Mouse (Mus musculus): ENCODE measurements around the gene Stx2. TPM values are rescaled to one million over a fixed set of nuclear protein-coding genes. Genes with fewer than 3 reads are reported as not detected.

The Stx2 gene
- polyA plus RNA-seq, 1 experiment = 21.1 TPM

- Histone ChIP-seq H3K4me3 (peak overlapping the region; percentile 70), H3K36me3 (ENCODE audit: control insufficient read depth, insufficient read depth) (no peaks in the 10 kb centered on the region), H3K4me2 (ENCODE audit: low read depth) (peak overlapping the region; percentile 87), H3K27me3 (ENCODE audit: control insufficient read depth, insufficient read depth, insufficient read length) (no peaks in the 10 kb centered on the region), H3ac (ENCODE audit: control insufficient read depth, insufficient read length) (peak overlapping the region; percentile 33), H3K79me2 (ENCODE audit: control insufficient read depth, insufficient read depth) (peaks cover 18% of the 10 kb centered on the region)
- TF ChIP-seq MAX (IDR thresholded peaks at IDR 0.05; ENCODE audit: low read depth) (no peak), SRF (IDR thresholded peaks at IDR 0.05; ENCODE audit: control insufficient read depth, insufficient read length, low read depth) (no peak), E2F4 (IDR thresholded peaks at IDR 0.05; ENCODE audit: insufficient read depth) (no peak), USF1 (IDR thresholded peaks at IDR 0.05; ENCODE audit: low read depth) (no peak), TCF12 (IDR thresholded peaks at IDR 0.05; ENCODE audit: insufficient read depth, poor library complexity, severe bottlenecking) (no peak), POLR2AphosphoS2 (IDR thresholded peaks at IDR 0.05; ENCODE audit: insufficient read length, low read depth) (no peak), MYOD1 (IDR thresholded peaks at IDR 0.05; ENCODE audit: control insufficient read depth in 1 of 3, insufficient read length in 2 of 3, low read depth in 2 of 3) (no peak), CEBPB (IDR thresholded peaks at IDR 0.05; ENCODE audit: insufficient read depth, poor library complexity, severe bottlenecking) (no peak), REST (IDR thresholded peaks at IDR 0.05; ENCODE audit: insufficient read depth, insufficient read length) (no peak), POLR2A (IDR thresholded peaks at IDR 0.05; ENCODE audit: insufficient read length, low read depth) (no peak), MYOG (IDR thresholded peaks at IDR 0.05; ENCODE audit: control insufficient read depth in 1 of 3, insufficient read depth in 1 of 3, insufficient read length in 2 of 3, low read depth in 2 of 3) (no peak), TCF3 (IDR thresholded peaks at IDR 0.05; ENCODE audit: insufficient read length, low read depth) (no peak)
These were observed 1.0 kb downstream of the Stx2 start for GRCm38 (mm10) chr5:129007105-129007957.

DNA sequence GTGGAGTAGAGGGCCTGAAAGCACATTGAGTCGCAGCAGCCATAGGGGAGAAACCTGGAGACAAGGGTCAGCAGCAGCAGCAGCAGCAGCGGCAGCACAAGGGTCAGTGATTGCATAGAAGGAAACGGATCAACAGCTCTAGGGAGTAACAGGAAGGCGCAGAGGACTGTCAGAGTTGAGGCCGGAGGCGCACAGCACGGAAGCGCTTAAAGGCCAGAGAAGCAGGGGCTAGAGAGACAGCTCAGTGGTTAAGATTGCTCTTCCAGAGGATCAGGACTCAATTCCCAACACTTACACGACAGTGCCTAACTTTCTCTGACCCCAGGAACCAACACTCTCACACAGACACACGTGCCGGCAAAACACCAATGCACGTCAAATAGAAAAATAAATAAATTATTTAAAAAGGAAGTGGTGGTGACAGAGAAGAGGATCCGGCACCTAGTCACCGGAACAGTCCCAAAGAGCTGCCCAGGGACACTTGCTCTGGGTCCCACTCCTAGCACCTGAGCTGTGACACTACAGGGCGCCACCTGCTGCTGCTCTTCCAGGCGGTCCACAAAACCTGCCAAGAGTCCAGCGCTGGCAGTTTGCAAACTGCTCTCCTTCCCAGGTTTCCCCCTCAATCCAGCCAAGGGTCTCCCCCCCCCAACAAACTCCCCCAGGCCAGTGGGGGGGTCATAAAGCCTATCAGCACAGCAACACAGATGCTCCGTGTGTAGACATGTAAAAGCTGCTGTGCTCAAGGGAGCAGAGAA, 2.2 kb downstream of the Stx2 start:
- no peak overlapping the region for H3ac ChIP-seq (ENCODE audit: control insufficient read depth, insufficient read length)
- TF ChIP-seq POLR2A (IDR thresholded peaks at IDR 0.05; ENCODE audit: insufficient read length, low read depth) (no peak), MYOG (IDR thresholded peaks at IDR 0.05; ENCODE audit: control insufficient read depth in 1 of 3, insufficient read depth in 1 of 3, insufficient read length in 2 of 3, low read depth in 2 of 3) (no peak), E2F4 (IDR thresholded peaks at IDR 0.05; ENCODE audit: insufficient read depth) (no peak), TCF12 (IDR thresholded peaks at IDR 0.05; ENCODE audit: insufficient read depth, poor library complexity, severe bottlenecking) (no peak), REST (IDR thresholded peaks at IDR 0.05; ENCODE audit: insufficient read depth, insufficient read length) (no peak), USF1 (IDR thresholded peaks at IDR 0.05; ENCODE audit: low read depth) (no peak), TCF3 (IDR thresholded peaks at IDR 0.05; ENCODE audit: insufficient read length, low read depth) (no peak), MAX (IDR thresholded peaks at IDR 0.05; ENCODE audit: low read depth) (no peak), MYOD1 (IDR thresholded peaks at IDR 0.05; ENCODE audit: control insufficient read depth in 1 of 3, insufficient read length in 2 of 3, low read depth in 2 of 3) (no peak), CEBPB (IDR thresholded peaks at IDR 0.05; ENCODE audit: insufficient read depth, poor library complexity, severe bottlenecking) (no peak)
- H3K27me3 ChIP-seq (ENCODE audit: control insufficient read depth, insufficient read depth, insufficient read length) = no peaks in the 10 kb centered on the region
- H3K4me3 ChIP-seq = no peak overlapping the region
- H3K79me2 ChIP-seq (ENCODE audit: control insufficient read depth, insufficient read depth) = peaks cover 18% of the 10 kb centered on the region
- no peaks in the 10 kb centered on the region for H3K36me3 ChIP-seq (ENCODE audit: control insufficient read depth, insufficient read depth)
- H3K4me2 ChIP-seq (ENCODE audit: low read depth) = no peak overlapping the region

GRCm38 (mm10) chr5:129005416-129005815, 3.0 kb downstream of the Stx2 start:
- Histone ChIP-seq H3ac (ENCODE audit: control insufficient read depth, insufficient read length) (no peak overlapping the region), H3K4me2 (ENCODE audit: low read depth) (no peak overlapping the region)
- TF ChIP-seq TCF3 (IDR thresholded peaks at IDR 0.05; ENCODE audit: insufficient read length, low read depth) (no peak), USF1 (IDR thresholded peaks at IDR 0.05; ENCODE audit: low read depth) (no peak), MAX (IDR thresholded peaks at IDR 0.05; ENCODE audit: low read depth) (no peak), CEBPB (IDR thresholded peaks at IDR 0.05; ENCODE audit: insufficient read depth, poor library complexity, severe bottlenecking) (no peak), POLR2AphosphoS2 (IDR thresholded peaks at IDR 0.05; ENCODE audit: insufficient read length, low read depth) (no peak), POLR2A (IDR thresholded peaks at IDR 0.05; ENCODE audit: insufficient read length, low read depth) (no peak), MYOG (IDR thresholded peaks at IDR 0.05; ENCODE audit: control insufficient read depth in 1 of 3, insufficient read depth in 1 of 3, insufficient read length in 2 of 3, low read depth in 2 of 3) (no peak), REST (IDR thresholded peaks at IDR 0.05; ENCODE audit: insufficient read depth, insufficient read length) (no peak), E2F4 (IDR thresholded peaks at IDR 0.05; ENCODE audit: insufficient read depth) (no peak), MYOD1 (IDR thresholded peaks at IDR 0.05; ENCODE audit: control insufficient read depth in 1 of 3, insufficient read length in 2 of 3, low read depth in 2 of 3) (no peak), TCF12 (IDR thresholded peaks at IDR 0.05; ENCODE audit: insufficient read depth, poor library complexity, severe bottlenecking) (no peak)

GRCm38 (mm10) chr5:129002571-129003011, 5.8 kb downstream of the Stx2 start:
- no peak overlapping the region for H3ac ChIP-seq (ENCODE audit: control insufficient read depth, insufficient read length)
- no peaks in the 10 kb centered on the region for H3K36me3 ChIP-seq (ENCODE audit: control insufficient read depth, insufficient read depth)
- no peaks in the 10 kb centered on the region for H3K27me3 ChIP-seq (ENCODE audit: control insufficient read depth, insufficient read depth, insufficient read length)
- TF ChIP-seq MAX (IDR thresholded peaks at IDR 0.05; ENCODE audit: low read depth) (no peak), SRF (IDR thresholded peaks at IDR 0.05; ENCODE audit: control insufficient read depth, insufficient read length, low read depth) (no peak), MYOD1 (IDR thresholded peaks at IDR 0.05; ENCODE audit: control insufficient read depth in 1 of 3, insufficient read length in 2 of 3, low read depth in 2 of 3) (no peak), CEBPB (IDR thresholded peaks at IDR 0.05; ENCODE audit: insufficient read depth, poor library complexity, severe bottlenecking) (no peak), REST (IDR thresholded peaks at IDR 0.05; ENCODE audit: insufficient read depth, insufficient read length) (no peak), MYOG (IDR thresholded peaks at IDR 0.05; ENCODE audit: control insufficient read depth in 1 of 3, insufficient read depth in 1 of 3, insufficient read length in 2 of 3, low read depth in 2 of 3) (no peak), TCF12 (IDR thresholded peaks at IDR 0.05; ENCODE audit: insufficient read depth, poor library complexity, severe bottlenecking) (no peak), E2F4 (IDR thresholded peaks at IDR 0.05; ENCODE audit: insufficient read depth) (no peak), POLR2A (IDR thresholded peaks at IDR 0.05; ENCODE audit: insufficient read length, low read depth) (no peak), TCF3 (IDR thresholded peaks at IDR 0.05; ENCODE audit: insufficient read length, low read depth) (no peak), USF1 (IDR thresholded peaks at IDR 0.05; ENCODE audit: low read depth) (no peak)
- no peak overlapping the region for H3K4me2 ChIP-seq (ENCODE audit: low read depth)
- peaks cover 11% of the 10 kb centered on the region for H3K79me2 ChIP-seq (ENCODE audit: control insufficient read depth, insufficient read depth)
- no peak overlapping the region for H3K4me3 ChIP-seq

More at GRCm38 (mm10) chr5:129005416-129005815, 3.0 kb downstream of the Stx2 start:
- Histone ChIP-seq H3K4me3 (no peak overlapping the region), H3K36me3 (ENCODE audit: control insufficient read depth, insufficient read depth) (no peaks in the 10 kb centered on the region), H3K27me3 (ENCODE audit: control insufficient read depth, insufficient read depth, insufficient read length) (no peaks in the 10 kb centered on the region), H3K79me2 (ENCODE audit: control insufficient read depth, insufficient read depth) (peaks cover 18% of the 10 kb centered on the region)

Measured in myocyte (in vitro differentiated cells).